Mouse (Mus musculus) liver, postnatal 0 days (tissue): Measurements from ENCODE around the gene Shisa9.

Experiments used
- CTCF ChIP-seq: sonication (generic); IDR thresholded peaks from 2 replicates; pipeline ENCODE4 v1.5.1; 2016; ENCODE audit warnings: antibody characterized with exemption, low read depth
- EP300 ChIP-seq: IDR thresholded peaks from 2 replicates; pipeline ENCODE4 v1.6.1; 2016; ENCODE audit warnings: antibody characterized with exemption, low read depth, mild to moderate bottlenecking

DNA sequence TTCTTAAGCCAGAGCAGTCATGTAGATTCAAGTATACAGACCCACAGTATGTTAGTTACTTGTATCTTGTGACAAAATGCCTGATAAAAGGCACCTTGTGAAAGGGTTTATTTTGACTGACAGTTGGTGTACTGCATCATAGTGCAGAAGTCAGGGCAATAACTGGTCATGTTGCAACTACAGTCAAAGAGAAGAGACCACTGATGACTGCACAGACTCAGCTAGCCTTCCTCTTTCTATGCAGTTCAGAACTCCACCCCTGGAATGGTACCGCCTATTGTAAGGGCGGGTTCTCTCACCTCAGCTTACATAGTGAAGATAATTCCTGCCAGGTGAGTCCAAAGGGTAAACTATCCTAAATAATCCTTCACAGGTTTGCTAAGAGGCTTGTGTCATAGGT is 239.6 kb downstream of the Shisa9 start:
- TF ChIP-seq CTCF: no peak
- TF ChIP-seq EP300: no peak
